9 mouse cellular contexts compared by ENCODE assay signal in genomic region chr9:120360397-120361177, GRCm38 (mm10). TPM values are rescaled to one million over a fixed set of nuclear protein-coding genes. Genes with fewer than 3 reads are reported as not detected.
DNase-seq lines count a peak whose midpoint lies in the region; ATAC-seq lines count a peak whose summit lies in the region.
"Had no signal": no experiment of that assay in that cellular context is flagged by ENCODE, and none has a peak within 500 bp of the region (broad histone marks: within the 10 kb centered on the region; RNA-seq: fewer than 3 reads in every experiment).

No protein-coding gene starts in this region.

- WGBS in midbrain, embryonic 15.5 days = 78% methylated on average over 14 of the region's 14 CpGs

- no peak overlapping the region for H3K4me2 ChIP-seq in midbrain, embryonic 15.5 days
- H3K4me2 ChIP-seq: midbrain, embryonic 12.5 days had no signal

- peak; percentile 72 for DNase-seq in Muller cell, postnatal 12 days (ENCODE audit: inconsistent ontology term)
- DNase-seq in adrenal gland, postnatal 36 days = peak; percentile 84 to 88
- peak; percentile 43 to 44 for DNase-seq in frontal cortex, postnatal 25 days (ENCODE audit: low spot score in 2 of 2)
- DNase-seq in heart, postnatal 4 days = peak; percentile 68
- peak; percentile 53 to 69 for DNase-seq in left cerebral cortex, adult 18-20 months (ENCODE audit: low spot score in 2 of 2)
- peak; percentile 61 for DNase-seq in testis, postnatal 14 days (ENCODE audit: low spot score)
- DNase-seq in thymus, postnatal 0 days (ENCODE audit: low spot score) = no peak

- H3K27me3 ChIP-seq in midbrain, embryonic 15.5 days (replicated peaks) = no peaks in the 10 kb centered on the region
- H3K27me3 ChIP-seq: midbrain, embryonic 12.5 days had no signal

- peak overlapping the region; percentile 39; the same call in 1 of the 2 replicates for H3K27ac ChIP-seq in midbrain, embryonic 15.5 days
- H3K27ac ChIP-seq: midbrain, embryonic 12.5 days had no signal

- no peaks in the 10 kb centered on the region for H3K9me3 ChIP-seq in midbrain, embryonic 15.5 days
- H3K9me3 ChIP-seq: midbrain, embryonic 12.5 days had no signal

- no peak for ATAC-seq in midbrain, embryonic 15.5 days (replicated peaks)

- H3K4me3 ChIP-seq in midbrain, embryonic 15.5 days = no peak overlapping the region
- H3K4me3 ChIP-seq: midbrain, embryonic 12.5 days had no signal

- H3K4me1 ChIP-seq in midbrain, embryonic 15.5 days = no peaks in the 10 kb centered on the region
- H3K4me1 ChIP-seq: midbrain, embryonic 12.5 days had no signal

- no peaks in the 10 kb centered on the region for H3K36me3 ChIP-seq in midbrain, embryonic 15.5 days (replicated peaks)
- H3K36me3 ChIP-seq: midbrain, embryonic 12.5 days had no signal

- H3K9ac ChIP-seq in midbrain, embryonic 15.5 days = no peak overlapping the region
- H3K9ac ChIP-seq: midbrain, embryonic 12.5 days had no signal

RNA-seq across cellular contexts. Expression of gene Myrip, which starts 59.3 kb away (rescaled TPM):
- total RNA-seq in adrenal gland, postnatal 36 days (2021) = 1 to 10 TPM; 5.8 to 5.9 TPM
- 1 to 10 TPM; 1.2 to 1.3 TPM for total RNA-seq in heart, postnatal 4 days (2021)
- total RNA-seq in left cerebral cortex, adult 18-20 months (2021) = 10 to 100 TPM; 79.9 to 84.9 TPM
- 5.2 and 6.5 TPM in 2 replicates for polyA plus RNA-seq in midbrain, embryonic 15.5 days (2015; fragmentation: Nextera tagmentation; extraction: Ambion mirVana)
- 0.40 TPM in 1 of 2 replicates, not detected in the other for polyA plus RNA-seq in thymus, postnatal 0 days (2015; fragmentation: Nextera tagmentation; extraction: Ambion mirVana)

Comparison
In these comparisons a context has a peak if more than half of its experiments do, and no peak if none do; other contexts are left out.
1. RNA of gene Myrip, which starts 59.3 kb away (total RNA-seq): 79.9 to 84.9 TPM in left cerebral cortex, adult 18-20 months; 5.8 to 5.9 TPM in adrenal gland, postnatal 36 days and 1.2 to 1.3 TPM in heart, postnatal 4 days; every median in the first group is over 10 times any median in the second.